Mouse (Mus musculus) frontal cortex, adult 2 months (tissue): ENCODE measurements around the gene Nudt17. TPM values are rescaled to one million over a fixed set of nuclear protein-coding genes. Genes with fewer than 3 reads are reported as not detected.
"Not testable (repeated sequence)": the region's sequence is repeated elsewhere in the genome, so short reads cannot be mapped to it uniquely, and the experiment has no call there.

ENCODE experiments used
- DNase-seq, 2 experiments: peaks; one replicate each; pipeline ENCODE4 v3.0.0; 2022; ENCODE audit warnings: low spot score in 1 of 2; ENCODE audit errors: extremely low spot score in 1 of 2
- polyA plus RNA-seq: library from polyadenylated mRNA; depleted of rRNA; stranded (reverse); fragments of >200 nt; gene quantifications from 2 replicates; pipeline ENCODE4 v1.2.3, GENCODE M21; 2012; rRNA removed

Gene Nudt17
- 10.2 and 10.5 TPM in 2 replicates for polyA plus RNA-seq

DNA sequence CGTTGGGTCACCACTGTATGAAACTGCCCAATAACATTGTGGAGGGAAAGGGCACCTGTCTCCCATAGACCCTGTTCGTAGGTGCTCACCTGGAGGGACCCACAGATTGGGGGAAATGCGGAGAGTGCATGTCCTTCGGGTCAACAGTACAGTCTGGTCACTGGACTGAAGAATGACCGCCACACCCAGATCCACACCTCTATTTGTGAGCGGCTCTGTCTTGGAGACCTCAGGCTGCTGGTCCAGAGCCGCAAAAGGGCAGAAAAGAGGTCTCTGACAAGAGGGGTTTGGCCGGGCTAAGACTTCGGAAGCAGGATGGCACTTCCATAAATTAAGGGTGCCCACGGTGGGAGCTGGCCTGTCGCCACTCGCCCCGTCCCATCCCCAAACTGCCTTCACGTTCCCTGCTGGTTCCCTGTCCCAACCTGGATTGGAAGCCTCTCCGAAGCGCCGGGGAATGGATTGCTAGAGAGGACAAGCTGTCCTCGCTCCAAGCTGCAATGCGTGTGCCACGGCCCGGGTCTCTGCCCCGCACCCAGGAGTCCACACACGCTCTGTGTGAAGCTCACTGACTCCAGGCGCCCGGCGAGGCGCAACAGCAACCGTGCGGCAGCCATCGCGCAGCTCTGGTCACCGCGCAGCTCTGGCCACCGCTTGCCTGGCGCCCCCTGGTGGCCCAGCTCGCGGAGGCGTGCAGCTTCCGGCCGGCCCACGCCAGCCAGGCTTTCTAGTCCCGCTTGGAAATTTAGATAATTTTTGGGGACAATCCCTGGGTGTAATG is at the start of gene Nudt17:
Gene Nudt17 (minus strand): TSS at position 660 of the 781 bp plus-strand sequence.
- DNase-seq = peak in 1 of 2 experiments; percentile 88

DNA sequence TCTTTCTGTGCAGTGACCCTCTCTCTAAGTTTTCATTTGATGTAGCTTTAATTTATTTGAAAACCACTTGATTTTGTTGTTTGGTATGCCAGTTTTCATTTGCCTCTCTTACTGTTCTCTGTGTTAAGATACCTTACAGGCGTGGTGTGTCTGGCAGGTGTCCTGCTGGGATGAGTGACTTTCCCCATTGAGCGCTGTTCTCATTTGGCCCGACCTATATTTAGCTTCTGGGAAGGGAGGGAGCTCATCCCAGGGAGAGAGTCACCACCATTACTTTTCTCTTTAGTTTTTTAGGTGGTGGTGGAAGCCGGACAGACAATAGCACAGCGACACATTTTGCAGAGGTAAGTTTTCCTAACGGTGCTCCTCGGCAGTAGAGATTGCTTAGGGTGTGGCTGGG is 49.3 kb upstream of the Nudt17 start:
- DNase-seq = no peak

DNA sequence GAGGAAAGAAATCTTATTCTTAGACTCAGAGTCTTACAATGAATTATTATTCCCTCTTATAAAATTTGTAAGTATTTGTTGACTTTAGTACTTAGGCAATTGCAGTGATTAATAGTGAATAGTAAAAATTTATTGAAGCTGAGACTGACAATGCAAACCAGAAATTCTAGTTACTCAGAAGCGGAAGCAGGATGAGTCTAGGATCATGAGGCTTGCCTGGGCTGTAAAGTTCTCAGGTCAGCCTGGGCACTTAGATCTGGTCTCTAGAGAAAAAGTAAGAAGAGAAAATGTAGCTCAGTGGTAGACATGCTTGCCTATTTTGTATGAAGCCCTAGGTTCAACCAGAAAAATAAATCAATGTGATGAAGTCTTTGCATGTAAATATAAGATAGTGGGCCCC is 47.6 kb upstream of the Nudt17 start:
- no peak for DNase-seq

DNA sequence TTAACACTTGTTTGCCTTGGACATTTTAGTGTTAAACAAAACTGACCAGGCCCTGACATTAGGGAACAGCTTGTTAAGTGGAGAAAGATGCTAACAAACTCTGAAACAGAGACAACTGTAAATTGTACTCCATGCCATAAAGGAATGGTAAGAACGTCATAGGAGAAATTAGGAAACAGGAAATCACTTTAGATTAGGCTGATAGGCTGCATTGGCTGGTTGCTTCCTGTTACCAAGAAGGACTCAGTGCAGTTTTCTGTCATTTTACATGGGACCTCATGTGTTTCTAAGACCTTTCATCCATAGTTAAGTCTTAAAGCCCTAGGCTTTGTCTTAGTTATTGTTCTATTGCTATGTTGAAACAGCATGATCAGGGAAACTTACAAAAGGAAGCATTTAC is 38.5 kb upstream of the Nudt17 start:
- DNase-seq = no peak

- no peak for DNase-seq
Measured at GRCm38 (mm10) chr3:96744348-96744747, 36.0 kb upstream of the Nudt17 start.

DNA sequence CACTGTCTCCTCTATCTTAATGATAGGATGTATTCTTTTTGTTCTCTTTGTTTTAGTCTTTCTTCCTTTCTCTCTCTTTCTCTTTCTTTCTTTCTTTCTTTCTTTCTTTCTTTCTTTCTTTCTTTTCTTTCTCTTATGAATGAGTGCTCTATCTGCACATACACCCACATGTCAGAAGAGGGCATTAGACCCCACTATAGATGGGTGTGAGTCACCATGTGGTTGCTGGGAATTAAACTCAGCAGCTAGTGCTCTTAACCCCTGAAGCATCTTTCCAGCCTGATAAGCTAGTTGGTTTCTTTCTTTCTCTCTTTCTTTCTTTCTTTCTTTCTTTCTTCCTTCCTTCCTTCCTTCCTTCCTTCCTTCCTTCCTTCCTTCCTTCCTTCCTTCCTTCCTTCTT is 31.9 kb upstream of the Nudt17 start:
- DNase-seq = not testable (repeated sequence)

DNA sequence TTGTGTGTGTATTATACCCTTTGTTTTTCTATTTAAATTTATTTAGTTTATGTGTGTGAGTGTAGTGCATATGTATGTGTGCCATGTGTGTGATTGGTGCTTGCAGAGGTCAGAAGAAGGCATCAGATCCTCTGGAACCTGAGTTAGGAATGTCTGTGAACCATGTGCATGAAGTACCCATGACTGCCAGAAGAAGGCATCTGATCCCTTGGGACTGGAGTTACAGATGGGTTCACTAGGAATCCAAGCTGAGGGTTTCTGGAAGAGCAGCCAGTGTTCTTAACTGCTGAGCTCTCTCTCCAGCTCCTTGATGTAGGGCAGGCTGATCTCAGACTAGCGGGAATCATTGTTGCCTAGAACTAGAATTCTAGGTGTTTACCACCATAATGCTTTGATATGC is 29.6 kb upstream of the Nudt17 start:
- no peak for DNase-seq

DNA sequence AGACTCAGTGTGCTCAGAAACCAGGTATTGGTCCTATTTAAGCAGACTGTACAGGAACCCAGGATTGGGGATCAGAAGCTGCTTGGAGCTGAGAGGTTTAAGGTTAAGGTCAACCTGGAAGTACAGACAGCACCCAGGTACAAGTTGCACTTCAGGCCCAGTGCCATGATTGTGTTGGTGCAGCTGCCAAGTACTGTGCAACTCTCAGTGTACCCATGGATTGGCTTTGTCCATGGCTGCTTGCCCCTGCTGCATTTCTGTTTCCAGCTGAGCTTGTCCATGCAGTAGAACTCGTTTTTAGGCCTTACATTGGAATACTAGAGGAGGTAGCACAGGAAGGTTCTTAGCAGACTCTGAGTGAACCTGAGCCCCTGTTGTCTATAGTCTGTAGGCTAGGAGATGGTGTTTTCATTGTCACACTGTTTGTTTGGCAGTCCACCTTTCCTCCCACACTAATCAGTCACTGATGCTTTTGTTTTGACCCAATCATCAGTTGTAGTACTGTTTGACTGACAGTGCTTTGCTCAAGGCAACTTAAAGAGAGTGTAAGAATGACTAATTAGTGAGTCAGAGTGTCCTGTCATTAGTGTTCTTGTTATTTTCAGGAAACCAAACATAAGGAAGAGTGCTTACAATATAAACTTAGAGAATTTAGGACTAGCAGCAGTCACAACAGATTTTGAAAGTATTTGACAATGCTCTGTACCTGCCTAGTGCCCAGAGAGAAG is 28.8 kb upstream of the Nudt17 start:
- DNase-seq = no peak

GRCm38 (mm10) chr3:96735200-96735599 is 26.8 kb upstream of the Nudt17 start:
- peak in 1 of 2 experiments; percentile 13 for DNase-seq

- no peak for DNase-seq
Measured at GRCm38 (mm10) chr3:96733984-96734383, 25.6 kb upstream of the Nudt17 start.

DNA sequence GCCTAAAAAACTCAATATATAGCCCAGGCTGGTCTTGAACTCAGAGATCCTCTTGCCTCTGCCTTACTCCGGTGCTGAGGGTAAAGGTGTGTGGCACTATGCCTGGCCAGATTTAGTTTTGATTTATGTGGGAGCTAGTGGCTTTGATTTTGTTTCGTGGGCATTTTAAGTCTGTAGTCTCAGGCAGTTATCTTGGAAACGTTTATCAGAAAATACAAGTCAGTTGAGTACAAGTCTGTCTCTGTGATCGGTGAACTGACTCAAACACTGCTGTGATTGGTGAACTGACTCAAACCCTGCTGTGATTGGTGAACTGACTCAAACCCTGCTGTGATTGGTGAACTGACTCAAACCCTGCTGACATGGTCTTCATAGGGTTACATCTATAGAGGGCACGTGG is 22.4 kb upstream of the Nudt17 start:
- no peak for DNase-seq

DNA sequence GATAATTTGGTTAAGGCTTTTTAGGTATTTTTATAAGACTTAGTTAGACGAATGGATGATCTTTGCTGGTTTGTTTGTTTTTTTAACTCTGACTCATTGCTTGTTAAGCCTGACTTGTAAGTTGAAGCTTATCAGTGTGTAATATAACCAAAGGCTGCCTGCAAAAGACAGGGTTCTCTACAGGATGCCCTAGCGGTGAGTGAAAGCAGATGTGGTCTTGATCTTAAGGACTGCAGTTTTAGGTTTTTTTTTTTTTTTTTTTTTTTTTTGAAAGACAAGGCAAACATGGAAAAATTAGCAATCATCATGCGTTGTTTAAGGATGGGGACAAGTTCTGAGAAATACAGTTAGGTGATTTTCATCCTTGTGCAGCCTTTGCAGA is 21.0 kb upstream of the Nudt17 start:
- DNase-seq = no peak

DNA sequence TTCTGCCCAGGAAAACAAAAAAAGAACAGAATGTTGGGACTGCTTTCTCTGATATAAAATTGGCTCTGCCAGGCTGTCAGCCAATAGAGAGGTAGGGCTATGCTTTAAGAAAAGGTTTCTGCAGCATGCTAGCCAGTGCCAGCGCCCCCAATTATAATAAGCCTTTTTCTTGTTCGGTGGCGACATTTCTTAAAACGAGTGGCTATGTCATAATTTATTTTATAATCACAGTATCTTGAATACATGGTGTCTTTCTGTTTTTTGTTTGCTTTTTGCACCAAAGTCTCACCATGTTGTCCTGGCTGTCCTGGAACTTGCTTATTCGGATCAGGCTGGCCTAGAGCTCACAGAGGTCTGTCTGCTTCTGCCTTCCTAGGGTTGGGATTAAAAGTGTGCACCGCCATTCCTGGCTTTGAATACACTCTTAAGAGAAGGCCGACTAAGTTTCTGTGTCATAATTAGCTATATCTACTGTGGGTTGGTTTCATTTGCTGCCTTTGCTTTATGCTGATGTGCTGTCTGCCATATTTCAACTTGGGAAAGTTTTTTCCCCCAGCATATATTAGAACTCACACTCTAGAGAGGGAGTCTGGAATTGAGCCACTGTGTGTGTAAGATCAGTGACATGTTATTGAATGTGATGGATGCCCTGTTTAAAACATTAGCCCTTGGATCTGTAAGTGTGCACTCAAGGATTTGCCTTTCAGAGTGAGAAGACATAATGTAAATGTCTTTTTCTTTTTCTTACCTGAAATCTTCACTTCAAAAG is 20.5 kb upstream of the Nudt17 start:
- DNase-seq = peak in 1 of 2 experiments; percentile 23

GRCm38 (mm10) chr3:96727828-96728633 is 19.7 kb upstream of the Nudt17 start:
- peak in 1 of 2 experiments; percentile 36 for DNase-seq

GRCm38 (mm10) chr3:96727343-96727827 is 19.0 kb upstream of the Nudt17 start, which contains the start of the genes Polr3c and Rnf115:
TSS of gene Polr3c (minus strand) at chr3:96727628.
TSS of gene Rnf115 (plus strand) at chr3:96727664.
- DNase-seq = peak; percentile 90 to 95

DNA sequence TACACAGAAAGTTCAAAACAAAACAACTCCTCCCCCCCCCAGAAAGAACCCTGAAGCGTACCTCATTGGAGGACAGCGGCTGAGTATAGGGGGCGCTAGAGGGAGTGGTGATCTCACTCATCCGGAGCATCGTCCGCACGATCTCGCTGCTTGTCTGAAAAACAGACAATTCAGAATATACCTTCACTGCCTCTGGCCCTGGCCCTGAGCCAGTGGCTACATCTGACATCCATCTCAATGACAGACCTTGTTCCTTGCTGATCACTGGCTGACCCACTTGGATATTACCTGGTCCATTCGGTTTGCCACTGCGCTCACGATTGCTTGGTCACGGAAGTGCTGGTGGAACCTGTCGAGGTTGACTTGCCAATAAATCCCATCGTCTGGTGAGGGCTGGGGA is 10.8 kb upstream of the Nudt17 start:
- peak in 1 of 2 experiments; percentile 65 for DNase-seq

- DNase-seq = no peak
Measured at GRCm38 (mm10) chr3:96715854-96716253, 7.5 kb upstream of the Nudt17 start.

DNA sequence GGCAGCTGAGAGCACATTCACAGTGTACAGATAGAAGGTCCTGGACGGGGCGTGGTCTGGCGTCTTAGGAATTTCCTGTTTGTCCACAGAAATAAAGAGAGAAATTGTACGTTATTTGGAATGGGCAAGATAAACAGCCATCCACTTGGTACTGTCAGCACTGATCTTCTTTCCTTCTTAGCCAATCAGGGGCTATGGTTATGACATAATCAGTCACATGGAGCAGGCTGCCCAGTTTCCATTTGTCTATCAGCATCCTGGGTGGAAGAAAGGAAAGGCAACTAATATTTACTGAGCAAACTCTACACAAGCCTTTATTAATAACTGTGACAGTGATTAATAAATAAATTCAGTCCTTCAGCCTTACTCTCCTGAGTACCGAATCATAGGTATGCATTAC is 5.9 kb upstream of the Nudt17 start:
- no peak for DNase-seq

DNA sequence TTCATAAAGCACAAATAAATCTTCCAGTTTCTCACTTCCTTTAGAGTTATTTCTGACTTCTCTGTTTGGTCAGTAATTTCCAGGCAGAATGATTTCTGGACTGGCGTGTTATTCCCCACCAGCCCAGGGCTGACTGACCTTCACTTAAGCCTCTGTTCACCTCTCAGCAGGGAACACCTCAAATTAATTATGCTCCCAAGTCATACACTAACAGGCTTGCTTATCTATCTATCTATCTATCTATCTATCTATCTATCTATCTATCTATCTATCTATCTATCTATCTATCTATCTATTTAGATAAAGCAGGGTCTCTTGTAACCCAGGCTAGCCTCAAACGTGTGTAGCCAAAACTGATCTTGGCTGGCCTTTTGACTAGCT is 312 bp upstream of the Nudt17 start:
- no peak for DNase-seq

GRCm38 (mm10) chr3:96706984-96707383 is 1.4 kb downstream of the Nudt17 start:
- no peak for DNase-seq
